Mouse (Mus musculus) adipocyte (in vitro differentiated cells): Measurements from ENCODE around the gene Pard3.

Source experiments
- DNase-seq: peaks from one replicate; pipeline ENCODE4 v3.0.0-alpha.2; 2016; ENCODE audit warnings: low spot score

The Pard3 gene

GRCm38 (mm10) chr8:127181246-127181645 lies 117.6 kb downstream of the Pard3 start:
- DNase-seq: peak; percentile 30

GRCm38 (mm10) chr8:127182065-127182464 lies 118.4 kb downstream of the Pard3 start:
- no peak for DNase-seq

GRCm38 (mm10) chr8:127183533-127183932 lies 119.8 kb downstream of the Pard3 start:
- no peak for DNase-seq

GRCm38 (mm10) chr8:127184025-127184424 lies 120.3 kb downstream of the Pard3 start:
- DNase-seq: no peak

- DNase-seq: no peak
Measured at GRCm38 (mm10) chr8:127185897-127186296, 122.2 kb downstream of the Pard3 start.

GRCm38 (mm10) chr8:127188671-127189070 lies 125.0 kb downstream of the Pard3 start:
- no peak for DNase-seq

GRCm38 (mm10) chr8:127190350-127190749 lies 126.7 kb downstream of the Pard3 start:
- peak; percentile 34 for DNase-seq

GRCm38 (mm10) chr8:127191387-127191786 lies 127.7 kb downstream of the Pard3 start:
- DNase-seq: peak; percentile 59

- DNase-seq: peak; percentile 3
Measured at GRCm38 (mm10) chr8:127191824-127192223, 128.1 kb downstream of the Pard3 start.

GRCm38 (mm10) chr8:127192331-127192730 lies 128.6 kb downstream of the Pard3 start:
- no peak for DNase-seq

- DNase-seq: no peak
Measured at GRCm38 (mm10) chr8:127193375-127193774, 129.7 kb downstream of the Pard3 start.

- no peak for DNase-seq
Measured at GRCm38 (mm10) chr8:127194786-127195407, 131.2 kb downstream of the Pard3 start.

- DNase-seq: no peak
Measured at GRCm38 (mm10) chr8:127196505-127197265, 133.0 kb downstream of the Pard3 start.

GRCm38 (mm10) chr8:127207455-127207854 lies 143.8 kb downstream of the Pard3 start:
- DNase-seq: no peak

GRCm38 (mm10) chr8:127210621-127211020 lies 146.9 kb downstream of the Pard3 start:
- no peak for DNase-seq

GRCm38 (mm10) chr8:127214338-127214737 lies 150.6 kb downstream of the Pard3 start:
- peak; percentile 16 for DNase-seq

- DNase-seq: peak; percentile 7
Measured at GRCm38 (mm10) chr8:127214748-127215433, 151.2 kb downstream of the Pard3 start.

GRCm38 (mm10) chr8:127220206-127220605 lies 156.5 kb downstream of the Pard3 start:
- DNase-seq: no peak

- DNase-seq: no peak
Measured at GRCm38 (mm10) chr8:127220615-127221014, 156.9 kb downstream of the Pard3 start.

GRCm38 (mm10) chr8:127222361-127222760 lies 158.7 kb downstream of the Pard3 start:
- DNase-seq: no peak

- DNase-seq: peak; percentile 21
Measured at GRCm38 (mm10) chr8:127226996-127227395, 163.3 kb downstream of the Pard3 start.

GRCm38 (mm10) chr8:127227407-127227806 lies 163.7 kb downstream of the Pard3 start:
- DNase-seq: peak; percentile 76
